In the genomic region with DNA sequence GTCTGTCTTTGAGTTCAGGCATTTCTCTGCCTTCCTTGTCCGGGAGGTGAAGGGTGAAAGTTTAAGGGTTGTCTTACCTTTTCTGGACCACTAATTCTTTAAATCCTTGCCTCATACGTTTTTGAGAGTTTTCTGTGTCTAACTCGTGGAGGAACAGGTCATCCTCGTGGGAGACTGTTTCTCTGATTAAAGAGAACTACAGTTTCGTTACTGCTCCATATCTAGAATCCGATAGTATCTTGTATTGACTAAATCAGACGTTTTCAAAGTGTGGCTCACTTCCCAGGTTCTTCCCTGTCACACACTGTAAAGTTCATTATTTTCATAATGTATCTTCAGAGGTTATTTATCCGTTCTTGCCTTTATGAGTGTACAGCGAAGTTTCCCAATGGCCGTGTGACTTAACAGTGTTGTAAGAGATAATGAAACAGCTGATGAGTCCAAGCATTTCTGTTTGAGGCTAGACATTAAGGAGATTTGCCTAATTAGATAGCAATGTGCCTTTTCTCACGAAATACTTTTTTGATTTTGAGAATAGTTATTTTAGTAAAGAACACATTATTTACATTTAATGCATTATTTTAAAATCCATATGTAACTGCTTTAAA, we compare ENCODE assay signal across 8 mouse cellular contexts. TPM values are rescaled to one million over a fixed set of nuclear protein-coding genes. Genes with fewer than 3 reads are reported as not detected.
DNase-seq lines count a peak whose midpoint lies in the region; ATAC-seq and TF ChIP-seq lines count a peak whose summit lies in the region.

No protein-coding gene starts in this region.

- TF ChIP-seq POLR2A in cortical plate, adult 2 months (IDR thresholded peaks at IDR 0.05; ENCODE audit: extremely low read depth, insufficient read depth, low read length): no peak

- no peaks in the 10 kb centered on the region for H3K36me3 ChIP-seq in kidney, embryonic 15.5 days
- H3K36me3 ChIP-seq in hindbrain, postnatal 0 days (ENCODE audit: insufficient read depth, low read length): no peaks in the 10 kb centered on the region
- H3K36me3 ChIP-seq in midbrain, embryonic 13.5 days: no peaks in the 10 kb centered on the region

- H3K27ac ChIP-seq in kidney, embryonic 15.5 days: no peak overlapping the region
- H3K27ac ChIP-seq in cortical plate, adult 2 months (ENCODE audit: insufficient read depth, low read length): no peak overlapping the region
- peak overlapping the region; percentile 80; the same call in 1 of the 2 replicates for H3K27ac ChIP-seq in hindbrain, postnatal 0 days
- no peak overlapping the region for H3K27ac ChIP-seq in midbrain, embryonic 13.5 days

- H3K9ac ChIP-seq in kidney, embryonic 15.5 days: peak overlapping the region; percentile 76
- peak overlapping the region; percentile 77; the same call in 1 of the 2 replicates for H3K9ac ChIP-seq in hindbrain, postnatal 0 days (replicated peaks; ENCODE audit: low read length)
- peak overlapping the region; percentile 91 for H3K9ac ChIP-seq in midbrain, embryonic 13.5 days (replicated peaks)

- no peaks in the 10 kb centered on the region for H3K9me3 ChIP-seq in kidney, embryonic 15.5 days (replicated peaks)
- no peaks in the 10 kb centered on the region for H3K9me3 ChIP-seq in hindbrain, postnatal 0 days (ENCODE audit: low read length)
- H3K9me3 ChIP-seq in midbrain, embryonic 13.5 days: no peaks in the 10 kb centered on the region

- peaks cover 5% of the 10 kb centered on the region; the same call in 1 of the 2 replicates for H3K4me1 ChIP-seq in kidney, embryonic 15.5 days
- no peaks in the 10 kb centered on the region for H3K4me1 ChIP-seq in cortical plate, adult 2 months (ENCODE audit: control insufficient read depth, insufficient read depth, low read length)
- no peaks in the 10 kb centered on the region for H3K4me1 ChIP-seq in hindbrain, postnatal 0 days (ENCODE audit: insufficient read depth, low read length)
- peaks cover 16% of the 10 kb centered on the region for H3K4me1 ChIP-seq in midbrain, embryonic 13.5 days (replicated peaks)

- TF ChIP-seq CTCF in cortical plate, adult 2 months (IDR thresholded peaks at IDR 0.05; ENCODE audit: extremely low read depth, insufficient read depth, low read length): no peak
- TF ChIP-seq CTCF in hindbrain, postnatal 0 days (IDR thresholded peaks at IDR 0.05; ENCODE audit: low read depth): no peak

- WGBS in kidney, embryonic 15.5 days: 21% methylated on average over 11 of the region's 11 CpGs
- 11% methylated on average over 11 of the region's 11 CpGs for WGBS in hindbrain, postnatal 0 days
- WGBS in midbrain, embryonic 13.5 days: 8% methylated on average over 11 of the region's 11 CpGs

- peak overlapping the region; percentile 94 for H3K4me3 ChIP-seq in kidney, embryonic 15.5 days (replicated peaks)
- H3K4me3 ChIP-seq in cortical plate, adult 2 months (ENCODE audit: insufficient read depth, low read length): peak overlapping the region; percentile 99
- H3K4me3 ChIP-seq in hindbrain, postnatal 0 days (ENCODE audit: low read length): peak overlapping the region; percentile 89
- H3K4me3 ChIP-seq in midbrain, embryonic 13.5 days (replicated peaks): peak overlapping the region; percentile 92

- H3K27me3 ChIP-seq in kidney, embryonic 15.5 days: no peaks in the 10 kb centered on the region
- H3K27me3 ChIP-seq in hindbrain, postnatal 0 days (ENCODE audit: insufficient read depth, low read length): no peaks in the 10 kb centered on the region
- H3K27me3 ChIP-seq in midbrain, embryonic 13.5 days: no peaks in the 10 kb centered on the region

- DNase-seq in kidney, postnatal 36 days: no peak
- DNase-seq in hindbrain, postnatal 0 days (ENCODE audit: low spot score): no peak
- DNase-seq in layer of hippocampus, postnatal 14 days (ENCODE audit: low spot score in 2 of 2): no peak
- DNase-seq in gastrocnemius, postnatal 14 days: no peak
- DNase-seq in urinary bladder, postnatal 25 days (ENCODE audit: low spot score): no peak

- peak overlapping the region; percentile 87 for H3K4me2 ChIP-seq in kidney, embryonic 15.5 days
- peak overlapping the region; percentile 74 for H3K4me2 ChIP-seq in hindbrain, postnatal 0 days (ENCODE audit: low read depth, low read length)
- peak overlapping the region; percentile 67 for H3K4me2 ChIP-seq in midbrain, embryonic 13.5 days (replicated peaks)

- intact Hi-C loops in gastrocnemius, postnatal 14 days (cut with DNase I; ENCODE audit: low total_unique reads): no loop called here

- no peak for ATAC-seq in kidney, embryonic 15.5 days (replicated peaks; ENCODE audit: low FRiP score)
- no peak for ATAC-seq in hindbrain, postnatal 0 days
- no peak for ATAC-seq in midbrain, embryonic 13.5 days

RNA-seq across cellular contexts. Expression of gene Tmem38b, which starts 0.9 kb away (rescaled TPM):
- polyA plus RNA-seq in kidney, embryonic 15.5 days (2015; fragmentation: Nextera tagmentation; extraction: Ambion mirVana): 7.1 and 8.0 TPM in 2 replicates
- 6.6 and 7.3 TPM in 2 replicates for polyA plus RNA-seq in cortical plate, adult 2 months (2012; rRNA removed)
- total RNA-seq in hindbrain, postnatal 0 days (2014; rRNA removed): 3.3 and 3.6 TPM in 2 replicates
- 6.2 and 7.0 TPM in 2 replicates for polyA plus RNA-seq in hindbrain, postnatal 0 days (2015; fragmentation: Nextera tagmentation; extraction: Ambion mirVana)
- 11.1 TPM in 2 replicates for polyA plus RNA-seq in midbrain, embryonic 13.5 days (2015; fragmentation: Nextera tagmentation; extraction: Ambion mirVana)
- 10 to 100 TPM; 15.2 to 15.5 TPM for total RNA-seq in layer of hippocampus, postnatal 14 days (2021)
- 10 to 100 TPM; 47.0 to 55.7 TPM for total RNA-seq in gastrocnemius, postnatal 14 days (2021)

RNA-seq across cellular contexts. Expression of gene Tal2, which starts 47.2 kb away (rescaled TPM):
- 0.14 TPM in 2 replicates for polyA plus RNA-seq in kidney, embryonic 15.5 days (2015; fragmentation: Nextera tagmentation; extraction: Ambion mirVana)
- polyA plus RNA-seq in cortical plate, adult 2 months (2012; rRNA removed): 0.19 and 0.23 TPM in 2 replicates
- total RNA-seq in hindbrain, postnatal 0 days (2014; rRNA removed): 0.42 TPM in 1 of 2 replicates, not detected in the other
- polyA plus RNA-seq in hindbrain, postnatal 0 days (2015; fragmentation: Nextera tagmentation; extraction: Ambion mirVana): 0.16 TPM in 1 of 2 replicates, not detected in the other
- 30.1 and 35.7 TPM in 2 replicates for polyA plus RNA-seq in midbrain, embryonic 13.5 days (2015; fragmentation: Nextera tagmentation; extraction: Ambion mirVana)
- not detected for total RNA-seq in layer of hippocampus, postnatal 14 days (2021)
- 1 to 10 TPM in 1 of 2 experiments, under 1 TPM in 1; 0.66 to 1.1 TPM for total RNA-seq in gastrocnemius, postnatal 14 days (2021)

Comparison
In these comparisons a context has a peak if more than half of its experiments do, and no peak if none do; other contexts are left out.
1. RNA of gene Tal2, which starts 47.2 kb away (polyA plus RNA-seq): 30.1 to 35.7 TPM in midbrain, embryonic 13.5 days; 0.19 to 0.23 TPM in cortical plate, adult 2 months, 0.16 TPM in hindbrain, postnatal 0 days and 0.14 TPM in kidney, embryonic 15.5 days; every median in the first group is over 10 times any median in the second.
2. Peak in every context shown above with its lines, with median percentiles within 50 percentile points of each other: H3K4me2 ChIP-seq, H3K4me3 ChIP-seq and H3K9ac ChIP-seq.